In genomic region chr7:49496766-49497425, GRCm38 (mm10) we compare ENCODE assay signal across 8 mouse cellular contexts.
DNase-seq lines count a peak whose midpoint lies in the region; ATAC-seq lines count a peak whose summit lies in the region.

No protein-coding gene starts in this region.

- no peaks in the 10 kb centered on the region for H3K36me3 ChIP-seq in forebrain, embryonic 11.5 days (ENCODE audit: control insufficient read depth, insufficient read depth, low read length)
- peaks cover 2% of the 10 kb centered on the region for H3K36me3 ChIP-seq in intestine, embryonic 16.5 days (ENCODE audit: control insufficient read depth, insufficient read depth, low read length)
- H3K36me3 ChIP-seq in neural tube, embryonic 15.5 days, result 0 out of 2 replicates have a peak, but pooled peaks cover 2% of the 10 kb centered on the region

- peaks cover 18% of the 10 kb centered on the region for H3K4me1 ChIP-seq in forebrain, embryonic 11.5 days (replicated peaks; ENCODE audit: control insufficient read depth, insufficient read depth, low read length)
- peaks cover 15% of the 10 kb centered on the region for H3K4me1 ChIP-seq in intestine, embryonic 16.5 days (ENCODE audit: control insufficient read depth, insufficient read depth, low read length)
- peaks cover 20% of the 10 kb centered on the region for H3K4me1 ChIP-seq in neural tube, embryonic 15.5 days

- DNase-seq in frontal cortex, postnatal 36 days (ENCODE audit: low spot score in 2 of 2), result peak; percentile 53
- no peak for DNase-seq in frontal cortex, postnatal 10 days (ENCODE audit: low spot score in 2 of 2)
- DNase-seq in CD4-positive, CD25-positive, alpha-beta regulatory T cell, adult 2 months (ENCODE audit: low read depth, low spot score), result peak; percentile 34
- DNase-seq in forebrain, embryonic 11.5 days (ENCODE audit: low spot score), result peak; percentile 60
- DNase-seq in adrenal gland, adult (ENCODE audit: inconsistent age in 2 of 2, low spot score in 1 of 2), result no peak
- DNase-seq in spleen, adult 18-20 months, result no peak

- no peaks in the 10 kb centered on the region for H3K9me3 ChIP-seq in forebrain, embryonic 11.5 days (ENCODE audit: control insufficient read depth, low read length)
- H3K9me3 ChIP-seq in intestine, embryonic 16.5 days (ENCODE audit: control insufficient read depth, low read length), result no peaks in the 10 kb centered on the region
- no peaks in the 10 kb centered on the region for H3K9me3 ChIP-seq in neural tube, embryonic 15.5 days (replicated peaks)

- WGBS in forebrain, embryonic 11.5 days, result 26% methylated on average over 13 of the region's 13 CpGs
- 21% methylated on average over 13 of the region's 13 CpGs for WGBS in intestine, embryonic 16.5 days
- WGBS in neural tube, embryonic 15.5 days, result 22% methylated on average over 13 of the region's 13 CpGs

- no peak overlapping the region for H3K4me3 ChIP-seq in forebrain, embryonic 11.5 days (ENCODE audit: low read depth, low read length)
- peak overlapping the region; percentile 9; the same call in 1 of the 2 replicates for H3K4me3 ChIP-seq in intestine, embryonic 16.5 days (ENCODE audit: low read length)
- no peak overlapping the region for H3K4me3 ChIP-seq in neural tube, embryonic 15.5 days (replicated peaks)

- 0 out of 2 replicates have a peak overlapping the region, but pooled peaks have one; percentile 18 for H3K27ac ChIP-seq in forebrain, embryonic 11.5 days (ENCODE audit: low read depth, low read length)
- 0 out of 2 replicates have a peak overlapping the region, but pooled peaks have one; percentile 41 for H3K27ac ChIP-seq in intestine, embryonic 16.5 days (ENCODE audit: low read length)
- H3K27ac ChIP-seq in neural tube, embryonic 15.5 days (replicated peaks), result no peak overlapping the region

- no peak overlapping the region for H3K9ac ChIP-seq in forebrain, embryonic 11.5 days (ENCODE audit: low read length)
- peak overlapping the region; percentile 24; the same call in 1 of the 2 replicates for H3K9ac ChIP-seq in intestine, embryonic 16.5 days (ENCODE audit: low read depth, low read length)
- H3K9ac ChIP-seq in neural tube, embryonic 15.5 days (replicated peaks), result no peak overlapping the region

- no peaks in the 10 kb centered on the region; the same call in 1 of the 2 replicates for H3K27me3 ChIP-seq in forebrain, embryonic 11.5 days (ENCODE audit: control insufficient read depth, insufficient read depth, low read length)
- no peaks in the 10 kb centered on the region for H3K27me3 ChIP-seq in intestine, embryonic 16.5 days (replicated peaks; ENCODE audit: control insufficient read depth, insufficient read depth, low read length)
- H3K27me3 ChIP-seq in neural tube, embryonic 15.5 days (replicated peaks), result no peaks in the 10 kb centered on the region

- peak overlapping the region; percentile 2; the same call in 1 of the 2 replicates for H3K4me2 ChIP-seq in forebrain, embryonic 11.5 days (ENCODE audit: low read depth, low read length, severe bottlenecking)
- H3K4me2 ChIP-seq in intestine, embryonic 16.5 days (ENCODE audit: low read depth, low read length), result peak overlapping the region; percentile 20; the same call in 1 of the 2 replicates
- H3K4me2 ChIP-seq in neural tube, embryonic 15.5 days, result no peak overlapping the region

- peak; percentile 57 for ATAC-seq in forebrain, embryonic 11.5 days (replicated peaks; ENCODE audit: low FRiP score)
- ATAC-seq in intestine, embryonic 16.5 days, result peak; percentile 82
- peak; percentile 7; the same call in 1 of the 2 replicates for ATAC-seq in neural tube, embryonic 15.5 days (ENCODE audit: low FRiP score)

Comparison
In these comparisons a context has a peak if more than half of its experiments do, and no peak if none do; other contexts are left out.
1. DNase-seq: peak in frontal cortex, postnatal 36 days (2 of 2), CD4-positive, CD25-positive, alpha-beta regulatory T cell, adult 2 months (single experiment) and forebrain, embryonic 11.5 days (single experiment); none in frontal cortex, postnatal 10 days (0 of 2), adrenal gland, adult (0 of 2) and spleen, adult 18-20 months (0 of 2).
2. ATAC-seq: peak in every context shown above with its lines; median percentile 82 in intestine, embryonic 16.5 days; 57 in forebrain, embryonic 11.5 days; 7 in neural tube, embryonic 15.5 days.